Mouse (Mus musculus) lung, postnatal 4 days (tissue): ENCODE measurements at regions not wholly inside any gene's neighbourhood (a gene's known extent, or its start where the extent isn't known, plus 50 kb on each side); places are given as distances from the start of the nearest gene placed in this dataset.
"Not testable (repeated sequence)": the region's sequence is repeated elsewhere in the genome, so short reads cannot be mapped to it uniquely, and the experiment has no call there.

ENCODE experiments used
- DNase-seq, 2 experiments: peaks; one replicate each; pipeline ENCODE4 v3.0.0; 2021

- DNase-seq, result no peak
Measured at GRCm38 (mm10) chr1:154018241-154018640, 118.2 kb upstream of the Teddm2 start.

DNA sequence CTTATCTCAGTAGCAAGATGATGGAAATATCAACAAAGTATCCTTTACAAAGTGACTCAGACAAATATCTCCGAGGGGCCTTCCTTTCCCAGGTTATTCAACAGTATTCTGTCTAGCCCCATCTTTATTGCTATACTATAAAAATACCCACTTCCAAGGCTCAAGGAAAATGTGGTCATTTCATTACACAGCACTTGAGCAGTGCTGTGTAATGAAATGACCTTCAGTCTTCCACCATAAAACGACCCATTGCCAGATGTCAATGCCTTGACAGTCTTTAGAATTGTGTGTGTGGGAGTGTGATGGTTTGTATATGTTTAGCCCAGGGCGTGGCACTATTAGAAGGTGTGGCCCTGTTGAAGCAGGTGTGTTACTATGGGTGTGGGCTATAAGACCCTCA is 124.3 kb upstream of the Teddm2 start:
- DNase-seq, result no peak

GRCm38 (mm10) chr1:154027303-154027702 is 127.3 kb upstream of the Teddm2 start:
- DNase-seq, result no peak

GRCm38 (mm10) chr1:154029826-154030225 is 129.8 kb upstream of the Teddm2 start:
- no peak for DNase-seq

GRCm38 (mm10) chr1:154032669-154033099 is 132.7 kb upstream of the Teddm2 start:
- peak; percentile 78 to 84 for DNase-seq

DNA sequence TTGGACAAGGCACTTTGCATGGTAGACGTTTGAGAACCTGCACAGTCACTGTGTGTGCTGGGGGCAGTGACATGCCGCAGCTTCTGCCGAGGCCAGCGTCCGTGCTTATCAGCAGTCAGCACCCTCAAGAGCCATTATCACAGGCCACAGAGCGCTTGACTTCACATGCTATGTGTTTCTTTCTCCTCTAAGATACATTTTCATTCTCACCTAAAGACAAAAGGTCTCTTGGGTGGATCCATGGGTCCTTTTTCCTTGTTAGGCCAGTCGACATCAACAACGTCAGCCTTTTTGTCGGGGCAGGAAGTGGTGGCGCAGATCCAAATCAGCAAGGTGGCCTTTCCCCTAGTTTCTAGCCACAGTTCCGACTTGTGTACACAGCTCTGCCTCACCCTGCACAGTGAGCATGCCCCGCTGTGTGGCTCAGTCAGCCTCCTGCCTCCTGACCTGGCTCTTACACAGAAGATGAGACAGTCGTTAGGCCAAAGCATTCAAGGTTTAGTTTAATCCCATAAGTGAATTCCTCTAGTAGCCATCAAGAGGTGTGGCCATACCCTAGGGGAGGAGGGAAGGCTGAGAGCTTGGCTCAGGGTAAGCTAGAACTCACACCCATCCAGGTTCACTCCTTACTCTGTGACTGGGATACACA is 134.1 kb upstream of the Teddm2 start:
- peak; percentile 81 to 82 for DNase-seq

DNA sequence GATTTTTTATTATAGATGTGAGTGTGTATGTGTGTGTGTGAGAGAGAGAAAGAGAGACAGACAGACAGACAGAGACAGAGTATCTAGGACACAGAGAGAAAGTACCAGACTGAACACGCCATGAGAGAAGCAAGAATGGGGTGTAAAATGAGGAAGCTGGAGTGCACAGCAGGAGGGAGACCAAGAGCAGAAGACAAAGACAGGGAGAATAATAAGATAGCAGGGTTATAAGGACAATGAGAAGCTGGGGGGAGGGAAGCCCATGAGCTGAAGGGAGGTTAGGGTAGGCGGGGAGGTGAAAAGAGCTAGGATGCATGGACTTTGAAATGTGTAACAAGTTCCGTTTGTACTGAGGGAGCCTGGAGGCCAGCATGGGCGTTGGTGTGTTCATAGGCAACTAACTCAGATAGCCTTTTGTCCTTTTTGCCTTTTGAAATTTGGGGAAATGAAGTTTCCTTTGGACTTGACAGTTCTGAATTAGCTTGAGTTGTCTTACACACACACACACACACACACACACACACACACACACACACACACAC is 136.8 kb upstream of the Teddm2 start:
- no peak for DNase-seq

GRCm38 (mm10) chr1:154038241-154038640 is 138.2 kb upstream of the Teddm2 start:
- no peak for DNase-seq

DNA sequence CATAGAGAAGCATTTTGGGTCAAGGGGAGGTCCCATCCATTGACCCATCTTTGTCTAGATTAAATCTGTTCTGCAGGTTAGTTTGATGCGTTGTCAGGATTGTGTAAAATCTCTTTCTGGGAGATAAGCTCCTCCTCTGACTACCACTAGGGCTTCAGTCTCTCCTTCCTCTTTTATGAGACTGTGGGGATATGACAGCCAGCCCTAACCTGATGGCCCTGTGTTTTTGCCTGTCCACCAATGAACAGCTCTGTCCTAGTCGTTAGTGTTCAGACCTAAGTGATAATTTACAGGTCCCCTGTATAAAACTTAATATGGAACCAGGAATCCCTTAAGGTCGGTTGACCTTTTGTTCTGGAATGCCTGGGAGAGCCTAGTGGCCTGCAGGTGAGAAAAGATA is 140.9 kb upstream of the Teddm2 start:
- DNase-seq, result no peak

DNA sequence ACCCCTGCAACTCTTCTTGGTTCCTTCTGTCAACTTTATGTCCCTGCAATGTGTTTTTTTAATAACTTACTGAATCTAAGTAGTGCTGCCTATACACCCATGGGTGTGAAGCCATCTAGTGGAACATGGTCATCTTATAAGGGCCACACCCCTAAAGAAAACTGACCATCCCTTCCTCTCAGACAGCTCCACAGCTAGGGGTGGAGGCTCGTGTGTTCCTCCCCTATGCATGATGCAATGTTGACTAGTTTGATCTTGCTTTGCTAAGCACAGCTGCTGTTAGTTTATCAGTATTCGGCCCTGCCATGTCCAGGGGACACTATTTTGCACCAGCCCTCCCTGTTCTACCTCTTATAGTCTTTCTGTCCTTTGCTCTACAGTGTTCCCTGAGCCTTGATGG is 142.9 kb upstream of the Teddm2 start:
- no peak for DNase-seq

- no peak for DNase-seq
Measured at GRCm38 (mm10) chr1:154044712-154045111, 144.7 kb upstream of the Teddm2 start.

DNA sequence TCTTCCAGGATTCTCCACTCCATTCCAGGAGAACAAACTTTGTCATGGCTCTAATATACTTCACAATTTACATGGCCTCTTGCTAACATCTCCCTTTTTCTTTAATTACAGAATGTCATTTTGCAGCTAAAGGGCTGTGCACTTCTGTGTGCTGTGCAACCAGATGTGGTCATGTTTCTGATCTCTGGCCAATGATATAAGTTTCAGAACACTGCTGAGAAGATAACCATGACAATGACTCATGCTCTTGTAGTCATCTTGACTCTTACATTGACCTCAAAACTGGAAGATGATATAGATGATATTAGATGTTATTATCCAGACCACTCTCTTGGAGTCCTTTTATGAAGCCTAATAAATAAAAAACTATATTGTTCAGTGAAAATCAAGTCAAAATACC is 145.9 kb upstream of the Teddm2 start:
- DNase-seq, result no peak

DNA sequence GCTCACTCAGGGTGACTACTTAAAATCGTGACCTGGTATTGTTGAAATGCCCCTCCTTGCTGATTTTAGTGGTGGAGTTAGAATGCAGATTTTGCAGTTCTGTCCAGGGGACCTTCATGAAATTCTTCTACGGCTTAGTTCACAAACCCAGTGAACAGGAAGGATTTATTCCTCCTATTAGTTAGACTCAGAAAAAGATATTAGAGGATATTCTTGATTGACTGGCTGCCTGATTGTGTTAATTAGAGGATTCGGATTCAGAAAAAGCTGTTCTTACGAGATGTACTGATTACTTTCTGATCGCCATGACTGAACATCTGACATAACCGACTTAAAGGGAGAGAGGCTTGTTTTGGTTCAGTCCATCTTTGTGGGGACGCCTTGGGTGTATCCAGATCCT is 147.3 kb upstream of the Zfp648 start:
- no peak for DNase-seq

- no peak for DNase-seq
Measured at GRCm38 (mm10) chr1:154054874-154055273, 146.1 kb upstream of the Zfp648 start.

DNA sequence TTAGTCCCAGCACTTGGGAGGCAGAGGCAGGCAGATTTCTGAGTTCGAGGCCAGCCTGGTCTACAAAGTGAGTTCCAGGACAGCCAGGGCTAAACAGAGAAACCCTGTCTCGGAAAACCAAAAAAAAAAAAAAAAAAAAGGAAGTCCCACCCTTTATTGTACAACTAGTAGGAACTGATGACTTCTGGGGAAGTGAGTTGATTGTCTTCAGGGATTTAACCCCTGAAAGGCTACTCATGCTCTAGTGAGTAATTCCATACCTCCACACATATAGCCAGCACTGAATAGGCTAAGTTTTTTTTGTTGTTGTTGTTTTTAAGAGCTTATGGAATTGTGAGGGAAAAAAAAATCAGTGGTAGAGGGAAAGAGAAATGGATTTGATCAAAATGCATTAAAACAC is 139.6 kb upstream of the Zfp648 start:
- not testable (repeated sequence) for DNase-seq

DNA sequence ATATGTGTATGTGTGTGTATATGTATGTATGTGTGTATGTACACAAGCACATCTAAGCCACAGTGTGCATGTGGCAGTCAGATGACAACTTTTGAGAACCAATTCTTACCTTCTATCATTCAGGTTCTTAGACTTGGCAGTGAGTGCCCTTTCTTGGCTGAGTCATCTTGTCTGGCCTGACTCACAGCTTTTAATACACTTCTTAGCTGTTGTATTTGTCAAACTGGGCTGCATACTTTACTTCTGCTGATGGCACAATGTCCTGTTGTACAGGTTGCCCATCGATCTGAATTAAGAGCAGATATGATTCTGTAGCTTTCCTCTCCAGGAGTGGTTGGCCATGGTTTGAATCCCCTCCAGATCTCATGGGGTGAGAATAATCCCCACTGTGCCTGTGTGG is 139.1 kb upstream of the Zfp648 start:
- no peak for DNase-seq

GRCm38 (mm10) chr1:154062666-154063065 is 138.3 kb upstream of the Zfp648 start:
- peak; percentile 14 to 28 for DNase-seq

DNA sequence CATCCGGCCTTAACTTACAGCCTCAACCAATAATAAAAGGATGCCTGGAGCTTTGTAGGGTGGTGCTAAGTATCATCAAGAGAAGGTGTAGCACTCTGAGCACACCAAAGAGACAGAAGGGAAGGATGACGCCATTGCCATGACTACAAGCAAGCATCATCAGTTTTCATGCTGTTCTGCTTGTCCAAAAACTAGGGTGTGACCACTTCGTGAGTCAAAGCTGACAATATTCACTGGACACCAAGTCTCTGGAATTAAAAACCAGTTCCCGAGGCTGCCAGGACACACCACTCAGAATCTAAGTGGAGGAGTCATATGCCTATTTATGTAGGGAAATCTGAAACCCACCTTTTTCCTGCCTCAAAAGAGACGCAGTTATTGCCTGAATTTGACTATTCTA is 136.4 kb upstream of the Zfp648 start:
- DNase-seq, result no peak

- DNase-seq, result peak; percentile 24 to 54
Measured at GRCm38 (mm10) chr1:154065336-154066329, 135.4 kb upstream of the Zfp648 start.

GRCm38 (mm10) chr1:154067856-154068255 is 133.1 kb upstream of the Zfp648 start:
- no peak for DNase-seq

DNA sequence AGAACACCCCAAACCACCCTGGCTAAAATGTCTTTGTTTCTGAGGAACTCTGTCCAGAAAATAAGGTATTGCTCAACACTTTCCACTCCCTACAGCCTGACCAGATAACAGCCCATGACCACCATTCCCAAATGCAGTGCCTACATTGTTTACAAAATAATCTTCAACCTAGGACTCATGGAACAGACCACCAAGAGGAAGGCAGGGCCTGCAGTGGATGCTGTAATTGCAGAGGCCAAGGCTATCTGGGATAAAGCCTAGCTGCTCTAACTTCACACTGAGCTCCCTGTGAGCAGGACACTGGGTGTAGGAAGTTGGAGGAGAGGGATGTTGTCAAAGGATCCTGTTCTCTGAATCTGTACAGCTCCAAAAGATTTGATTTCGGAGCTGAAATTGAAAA is 126.7 kb upstream of the Zfp648 start:
- DNase-seq, result no peak

DNA sequence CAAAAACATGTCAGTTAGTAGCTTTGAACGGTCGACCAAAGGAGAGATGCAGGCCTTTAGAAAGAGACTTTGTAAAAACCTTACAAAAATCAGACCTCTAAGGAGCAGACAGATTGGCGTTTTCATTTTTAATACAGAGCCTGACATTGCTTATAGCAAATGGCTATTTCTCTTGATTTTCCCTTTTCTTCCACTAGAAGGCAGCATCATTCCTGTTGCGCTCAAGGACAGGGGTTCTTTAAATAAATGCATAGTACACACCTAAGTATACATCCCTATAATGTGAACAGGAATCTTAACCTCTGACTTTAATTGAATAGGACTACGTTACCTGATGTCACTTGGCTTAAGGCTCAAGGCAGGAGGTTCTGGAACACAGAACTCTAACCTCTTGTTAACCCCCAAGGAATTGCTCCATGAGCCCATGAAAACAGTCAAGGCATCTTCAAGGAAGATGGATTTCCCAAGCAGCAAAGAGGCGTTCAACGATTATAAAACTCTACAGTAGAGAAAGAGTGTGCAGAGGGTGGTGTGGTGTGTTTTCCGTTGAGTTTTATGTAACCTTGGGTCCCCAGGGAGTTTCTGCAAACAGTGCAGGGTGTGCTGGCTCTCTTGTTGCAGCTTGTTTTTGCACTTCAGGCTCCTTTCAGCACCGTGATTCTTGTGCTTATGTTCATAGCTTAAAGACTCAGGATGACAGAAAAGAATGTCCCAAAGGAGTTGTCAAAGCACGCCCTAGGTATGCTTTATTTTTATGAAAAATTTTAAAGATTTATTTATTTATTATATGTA is 124.1 kb upstream of the Zfp648 start:
- DNase-seq, result no peak
